Mouse (Mus musculus): ENCODE data around the gene Foxl2.

Foxl2 gene

DNA sequence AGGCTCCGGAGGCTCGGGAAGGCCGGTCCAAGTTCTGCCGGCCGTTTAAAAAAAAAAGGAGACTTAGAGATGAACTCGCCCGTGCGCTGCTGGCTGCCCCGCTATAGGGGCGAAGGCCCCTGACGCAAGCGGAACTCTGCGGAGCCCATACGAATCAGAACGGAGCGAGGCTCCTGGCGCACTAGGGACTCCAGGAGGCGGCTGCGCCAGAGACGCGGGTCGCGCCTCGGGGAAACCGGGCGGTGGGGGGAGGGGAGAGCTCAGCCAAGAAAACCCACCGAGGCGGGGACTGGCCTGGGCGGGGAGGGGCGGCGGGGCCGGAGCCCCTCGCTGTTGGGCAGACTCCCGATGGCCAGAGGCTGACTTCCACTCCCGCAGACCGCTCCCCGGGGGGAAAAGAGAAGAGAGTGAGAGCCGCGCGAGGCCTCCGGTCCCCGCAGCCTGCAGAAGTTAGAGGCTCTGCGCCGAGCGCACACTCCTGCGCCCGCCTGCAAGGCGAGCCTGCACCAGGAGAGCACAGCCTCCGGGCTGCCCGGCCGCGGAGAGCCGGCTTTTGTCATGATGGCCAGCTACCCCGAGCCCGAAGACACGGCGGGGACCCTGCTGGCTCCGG is at the start of gene Foxl2:
Gene Foxl2, plus strand, starts transcription at position 186 of the 613 bp plus-strand sequence.
- no peak for DNase-seq

DNA sequence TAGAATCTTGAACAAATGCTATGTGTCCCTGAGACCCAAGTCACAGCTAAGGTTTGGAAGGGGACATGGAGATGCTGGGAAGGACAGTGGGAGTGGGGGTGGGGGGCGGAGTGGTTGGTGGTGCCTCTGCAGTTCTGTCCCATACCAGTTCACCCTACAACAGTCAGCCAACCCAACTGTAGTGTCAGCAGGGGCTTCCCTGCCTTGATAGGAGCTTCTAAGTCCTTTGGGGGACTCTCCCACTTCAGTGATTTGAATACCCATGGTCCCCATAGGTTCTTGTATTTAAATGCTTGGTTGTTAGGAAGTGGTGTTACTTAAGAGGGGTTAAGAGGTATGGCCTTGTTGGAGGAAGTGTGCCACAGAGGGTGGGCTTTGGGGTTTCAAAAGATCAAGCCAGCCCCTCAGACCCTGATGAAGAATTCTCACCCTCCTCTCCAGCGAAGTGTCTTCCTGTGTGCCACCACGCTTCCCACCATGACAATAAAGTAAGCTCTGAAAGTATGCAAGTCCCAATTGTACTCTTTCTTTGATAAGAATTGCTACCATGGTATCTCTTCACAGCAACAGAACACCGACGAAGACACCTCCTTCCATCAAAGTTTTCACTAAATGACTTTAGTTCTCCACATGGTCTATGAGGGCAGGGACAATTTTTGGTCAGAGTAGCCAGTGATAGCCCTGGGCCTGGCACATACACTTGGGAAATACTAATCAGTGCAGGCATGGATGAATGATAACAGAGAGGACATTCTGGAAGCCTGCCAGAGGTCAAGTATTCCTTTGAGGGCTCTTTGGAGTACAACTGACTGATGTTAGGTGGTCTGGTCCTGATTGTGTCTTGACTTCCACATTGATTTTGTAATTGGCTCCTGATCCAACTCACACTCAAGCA is 34.2 kb upstream of the Foxl2 start:
- DNase-seq, result no peak

DNA sequence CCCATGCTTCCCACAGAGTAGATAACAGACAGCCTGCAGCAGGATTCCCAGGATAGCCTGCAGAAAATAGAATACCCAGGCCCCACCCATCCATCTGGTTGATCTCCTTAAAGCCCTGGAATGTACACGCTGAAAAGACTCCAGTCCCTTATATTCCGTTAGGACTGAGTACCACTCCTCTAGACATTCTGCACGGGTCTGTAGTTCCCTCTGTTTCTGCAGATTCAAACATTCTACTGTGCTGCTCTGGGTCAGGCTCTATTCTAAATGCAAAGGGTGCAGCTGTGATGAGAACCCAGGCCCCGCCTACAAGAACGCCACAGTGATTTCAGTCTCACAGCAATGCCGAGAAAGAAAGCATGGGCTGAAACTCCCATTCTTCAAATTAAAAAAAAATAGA is 32.0 kb upstream of the Foxl2 start:
- DNase-seq, result no peak

DNA sequence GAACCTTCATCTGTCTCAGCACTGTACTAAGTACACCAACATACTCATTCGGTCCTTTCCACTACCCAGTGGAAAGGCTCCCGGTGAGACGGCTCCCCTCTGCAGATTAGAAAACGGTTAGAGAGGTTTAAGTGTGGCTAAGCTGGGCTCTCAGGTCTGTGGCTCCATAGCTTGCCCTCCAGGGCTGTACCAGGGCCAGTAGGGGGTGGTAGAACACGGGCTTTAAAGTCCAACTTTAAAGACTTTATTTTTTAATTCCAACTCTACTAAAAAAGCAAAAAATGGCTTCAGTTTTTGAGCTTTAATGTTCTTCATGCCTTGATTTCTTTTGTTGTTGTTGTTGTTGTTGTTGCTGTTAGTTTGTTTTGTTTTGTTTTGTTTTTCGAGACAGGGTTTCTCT is 30.9 kb upstream of the Foxl2 start:
- no peak for DNase-seq

DNA sequence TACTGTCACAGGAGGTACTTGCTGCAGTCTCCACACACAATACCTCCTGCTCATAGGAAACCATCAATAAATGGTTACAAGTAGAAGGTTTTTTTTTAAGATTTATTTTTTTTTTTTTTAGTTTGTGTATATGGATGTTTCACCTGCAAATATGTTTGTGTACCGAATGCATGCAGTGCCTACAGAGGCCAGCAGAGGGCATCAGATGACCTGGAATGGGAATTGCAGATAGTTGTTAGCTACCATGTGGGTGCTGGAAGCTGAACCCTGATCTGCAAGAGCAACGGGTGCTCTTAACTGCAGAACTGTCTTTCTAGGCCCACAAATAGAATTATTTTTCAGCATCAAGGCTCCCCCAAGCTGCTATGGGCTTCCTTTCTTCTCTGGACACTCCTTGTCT is 25.6 kb upstream of the Foxl2 start:
- DNase-seq, result no peak

DNA sequence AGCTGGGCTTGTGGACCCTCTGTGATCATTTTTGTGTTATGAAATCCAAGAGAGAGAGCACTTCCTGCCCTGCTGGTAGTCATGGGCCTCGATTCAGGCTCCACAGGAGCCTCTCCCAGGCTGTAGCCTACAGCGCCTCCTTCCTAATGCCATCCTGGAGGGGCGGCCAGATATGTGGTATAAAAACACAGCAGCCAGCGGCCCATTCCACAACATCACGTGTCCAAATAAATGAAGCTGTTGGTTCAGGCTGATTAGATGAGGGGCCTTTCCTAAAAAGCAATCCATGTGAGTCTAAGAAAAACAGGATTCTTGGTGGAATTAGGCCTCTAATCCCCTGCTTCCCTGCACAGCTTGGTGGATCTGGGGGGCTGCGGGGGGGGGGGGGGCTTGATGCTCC is 22.2 kb upstream of the Foxl2 start:
- no peak for DNase-seq

DNA sequence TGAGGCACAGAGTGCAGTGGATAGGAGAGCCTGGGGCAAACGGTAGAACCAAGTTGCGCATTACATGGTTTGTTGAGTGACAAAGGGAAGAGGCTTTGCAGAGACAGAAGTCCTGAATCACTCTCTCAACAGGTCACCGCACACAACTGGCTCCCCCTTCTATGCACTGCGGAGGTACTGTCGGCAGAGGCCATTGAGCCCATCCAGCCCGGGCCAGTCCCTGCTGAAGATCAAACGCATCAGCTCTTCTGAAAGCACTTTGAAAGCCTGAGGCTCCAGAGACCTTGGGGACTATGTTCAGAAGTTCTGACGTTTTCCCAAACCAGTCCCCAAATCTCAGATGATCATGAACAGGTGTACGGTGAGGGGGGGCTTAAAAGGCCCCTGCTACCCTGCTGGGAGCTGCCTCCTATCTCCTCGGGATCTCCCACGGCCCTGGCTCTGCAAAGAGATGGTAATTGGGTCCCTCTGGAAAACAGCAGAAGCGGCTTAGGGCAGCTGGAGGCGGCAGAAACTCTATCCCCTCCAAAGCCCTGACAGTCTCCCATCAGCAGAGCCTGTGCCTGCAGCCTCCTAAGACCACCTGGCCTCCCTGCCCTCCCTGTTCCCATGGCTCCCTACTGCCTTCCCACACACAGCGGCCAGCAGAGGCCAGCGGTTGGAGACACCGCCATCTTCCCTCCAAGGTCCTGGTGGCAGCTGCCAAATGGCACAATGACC is 19.7 kb upstream of the Foxl2 start:
- no peak for DNase-seq

DNA sequence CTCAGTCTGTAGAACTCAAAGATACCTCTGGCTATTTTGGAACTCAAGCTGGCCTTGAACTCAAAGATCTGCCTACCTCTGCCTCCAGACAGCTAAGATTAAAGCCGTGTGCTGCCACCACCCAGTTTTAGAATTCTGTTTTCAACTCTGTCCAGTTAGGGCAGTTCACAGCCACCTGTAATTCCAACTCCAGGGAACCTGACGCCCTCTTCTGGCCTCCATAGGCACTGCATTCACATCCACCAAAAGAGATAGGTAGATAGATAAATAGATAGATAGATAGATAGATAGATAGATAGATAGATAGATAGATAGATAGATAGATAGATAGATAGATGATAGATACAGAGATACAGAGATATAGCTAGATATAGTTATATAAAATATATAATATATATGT is 15.8 kb upstream of the Foxl2 start:
- DNase-seq, result no peak

DNA sequence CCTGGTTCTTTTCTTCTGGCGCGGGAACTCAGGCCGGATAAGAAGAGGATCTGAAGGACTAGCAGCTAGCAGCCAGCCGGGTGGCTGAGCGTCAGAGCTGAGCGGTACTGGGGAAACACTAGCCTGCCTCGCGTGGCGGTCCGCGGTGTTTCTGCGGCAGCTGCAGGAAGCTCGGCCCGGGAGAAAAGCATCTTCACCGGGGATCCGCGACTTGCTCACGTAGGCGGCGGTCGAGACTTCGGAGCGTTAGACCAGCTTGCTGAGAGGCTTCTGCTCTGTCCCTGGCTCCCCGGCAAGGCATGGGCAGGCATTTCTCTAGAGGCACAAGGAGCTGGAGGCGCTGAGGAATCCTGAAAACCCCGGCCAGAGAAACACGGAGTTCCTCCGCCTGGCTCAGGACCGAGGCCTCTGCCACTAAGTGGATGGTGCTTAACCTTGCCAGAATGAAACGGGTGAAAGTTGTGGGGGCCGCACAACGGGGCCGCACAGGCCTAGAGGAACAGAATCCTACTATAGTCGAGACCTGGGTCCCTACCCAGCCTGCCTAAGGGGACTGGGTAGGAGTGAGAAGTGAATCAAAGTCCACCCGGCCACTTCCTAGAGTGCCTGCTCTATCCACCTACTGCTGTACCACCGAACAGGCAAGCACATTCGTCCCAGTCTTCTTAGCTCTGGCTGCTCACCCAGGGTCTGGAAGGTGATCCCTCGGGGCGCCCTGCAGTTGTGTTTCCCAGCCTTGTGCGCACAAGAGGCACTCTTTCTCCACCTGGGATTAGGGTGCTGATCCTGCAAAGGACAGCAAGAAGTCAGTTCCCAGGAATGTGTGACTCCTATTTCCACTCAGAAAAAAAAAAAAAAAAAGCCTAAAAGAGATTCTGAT is 2.7 kb upstream of the Foxl2 start:
- no peak for DNase-seq

DNA sequence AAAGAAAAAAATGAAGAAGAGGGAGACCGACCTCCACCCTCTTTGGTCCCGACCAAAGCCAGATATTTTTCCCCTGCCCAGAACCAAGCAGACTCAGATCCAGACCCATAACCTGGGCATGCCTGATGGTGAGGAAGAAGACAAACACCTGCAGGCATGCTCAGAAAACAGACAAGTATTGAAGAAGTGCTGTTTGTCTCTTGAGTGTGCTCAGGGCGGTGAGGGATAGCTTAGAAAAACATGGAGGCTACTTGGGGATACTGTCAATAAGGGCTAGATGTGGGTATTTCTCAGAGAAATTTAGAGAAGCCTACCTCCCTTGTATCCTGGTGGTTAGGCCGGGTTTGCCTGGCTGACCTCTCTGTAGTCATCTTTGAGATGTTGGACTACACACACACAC is 1.8 kb upstream of the Foxl2 start:
- no peak for DNase-seq

DNA sequence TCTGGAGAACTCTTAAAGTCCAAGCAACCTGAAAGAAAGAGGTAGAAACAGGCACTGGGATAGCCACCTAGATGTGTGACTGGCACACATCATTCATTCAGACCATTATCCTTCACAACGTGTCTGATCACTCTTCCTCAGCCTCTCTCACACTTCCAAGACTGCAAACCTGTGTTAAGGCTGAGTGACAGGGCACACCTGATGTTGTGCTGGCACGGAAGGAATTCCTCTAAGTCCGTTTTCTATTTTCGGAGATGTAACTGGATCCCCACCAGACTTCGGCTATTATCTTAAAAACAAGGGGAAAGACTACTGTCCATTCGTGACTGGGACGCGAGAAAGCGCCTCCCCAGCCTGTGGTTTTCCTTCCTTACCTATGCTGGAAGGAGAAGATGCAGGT is 1.3 kb upstream of the Foxl2 start:
- no peak for DNase-seq

DNA sequence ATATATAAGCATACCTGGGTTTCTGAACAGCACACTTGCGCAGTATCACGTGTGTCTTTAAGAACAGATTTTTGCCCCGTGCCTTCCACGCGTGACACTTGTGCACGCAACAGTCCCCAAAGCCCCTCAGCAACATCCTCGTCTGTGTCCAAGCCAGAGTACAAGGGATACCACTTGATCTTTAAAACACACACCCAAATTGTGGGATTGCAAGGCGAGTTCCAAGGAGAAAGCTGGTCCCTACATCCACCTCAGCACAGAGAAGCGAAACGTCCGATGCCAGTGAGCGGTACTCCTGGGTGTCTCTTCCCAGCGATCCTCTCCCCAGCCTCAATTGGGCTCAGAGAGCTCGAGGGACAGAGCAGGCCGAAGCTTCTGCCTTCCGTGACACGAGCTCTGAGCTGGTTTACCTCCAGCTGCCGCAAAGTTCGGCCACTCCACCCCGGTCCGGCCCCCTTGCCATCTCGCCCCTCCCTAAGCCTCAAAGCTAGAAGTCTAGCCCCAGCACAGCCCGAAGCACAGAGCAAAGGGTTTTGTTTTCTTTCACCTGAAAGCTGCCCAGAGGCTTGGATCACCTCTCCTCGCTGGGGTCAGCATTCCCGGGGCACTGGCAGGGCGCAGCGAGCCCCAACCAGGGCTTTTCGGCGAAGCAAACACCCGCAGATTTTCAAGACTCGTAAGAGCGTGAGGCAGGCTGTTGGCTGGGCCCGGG is 541 bp upstream of the Foxl2 start:
- DNase-seq, result no peak

DNA sequence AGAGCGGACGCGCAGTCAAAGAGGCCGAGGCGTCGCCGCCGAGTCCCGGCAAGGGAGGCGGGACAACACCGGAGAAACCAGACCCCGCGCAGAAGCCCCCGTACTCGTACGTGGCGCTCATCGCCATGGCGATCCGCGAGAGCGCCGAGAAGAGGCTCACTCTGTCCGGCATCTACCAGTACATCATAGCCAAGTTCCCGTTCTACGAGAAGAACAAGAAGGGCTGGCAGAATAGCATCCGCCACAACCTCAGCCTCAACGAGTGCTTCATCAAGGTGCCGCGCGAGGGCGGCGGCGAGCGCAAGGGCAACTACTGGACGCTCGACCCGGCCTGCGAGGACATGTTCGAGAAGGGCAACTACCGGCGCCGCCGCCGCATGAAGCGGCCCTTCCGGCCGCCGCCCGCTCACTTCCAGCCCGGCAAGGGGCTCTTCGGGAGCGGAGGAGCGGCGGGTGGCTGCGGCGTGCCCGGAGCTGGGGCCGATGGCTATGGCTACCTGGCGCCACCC is 682 bp downstream of the Foxl2 start:
- no peak for DNase-seq

DNA sequence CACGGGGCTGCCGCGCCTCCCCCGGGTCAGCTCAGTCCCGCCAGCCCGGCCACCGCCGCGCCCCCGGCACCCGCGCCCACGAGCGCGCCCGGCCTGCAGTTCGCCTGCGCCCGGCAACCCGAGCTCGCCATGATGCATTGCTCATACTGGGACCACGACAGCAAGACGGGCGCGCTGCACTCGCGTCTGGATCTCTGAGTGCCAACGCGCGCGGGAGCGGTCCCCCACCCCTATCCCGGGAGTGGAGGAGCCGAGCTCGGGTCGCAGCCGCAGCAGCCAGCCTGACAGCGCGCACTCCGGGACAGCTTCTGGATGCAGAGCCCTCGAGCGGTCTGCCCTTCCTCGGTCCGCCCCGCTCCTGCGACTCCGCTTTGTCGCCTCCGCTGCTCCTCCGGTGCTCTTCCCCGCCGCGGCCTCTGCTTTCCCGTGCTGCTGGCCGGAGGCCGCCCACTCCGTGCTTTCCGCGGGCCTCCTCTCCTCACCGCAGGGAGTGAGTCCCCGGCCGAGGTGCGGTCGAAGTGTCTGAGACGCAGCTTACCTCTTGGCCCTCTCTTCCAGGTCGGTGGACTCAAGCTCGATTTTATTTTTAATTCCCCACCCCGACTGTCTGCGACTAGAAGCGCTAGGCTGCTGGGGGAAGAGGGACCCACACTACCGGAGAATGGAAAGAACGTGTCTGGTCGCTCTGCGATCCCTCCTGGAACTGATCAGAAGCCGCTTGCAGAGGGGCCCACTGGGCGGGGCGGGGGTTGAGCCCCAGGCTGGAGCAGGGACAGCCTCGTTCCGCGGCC is 1.7 kb downstream of the Foxl2 start:
- DNase-seq, result no peak

DNA sequence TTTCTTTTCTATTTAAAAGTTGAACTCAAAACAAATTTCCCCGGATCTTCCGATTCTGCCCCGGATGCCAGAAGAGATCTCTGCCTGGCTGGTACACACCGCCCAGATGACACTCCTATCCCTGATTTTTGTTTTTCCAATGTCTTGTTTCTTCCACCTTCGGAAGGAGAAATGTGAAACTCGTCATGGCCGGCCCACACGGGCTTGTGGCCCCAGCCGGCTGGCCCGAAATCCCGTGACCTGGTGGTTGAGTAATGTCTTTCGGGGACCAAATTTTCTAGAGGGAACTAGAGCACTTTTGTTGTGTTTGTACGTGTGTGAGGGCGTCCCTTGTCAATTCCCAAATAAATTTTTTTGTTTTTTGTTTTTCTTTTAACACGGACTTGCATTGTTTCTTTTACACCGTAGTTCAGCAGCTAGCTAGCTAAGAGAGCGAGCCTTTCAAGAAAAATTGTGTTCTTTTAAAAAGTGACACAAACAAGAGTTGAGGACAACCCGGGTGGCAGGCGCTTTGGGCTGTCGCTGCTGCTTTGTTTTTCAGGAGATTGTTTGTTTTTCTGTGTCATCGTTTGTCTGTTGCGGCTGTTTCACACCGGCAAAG is 2.8 kb downstream of the Foxl2 start:
- DNase-seq, result no peak

DNA sequence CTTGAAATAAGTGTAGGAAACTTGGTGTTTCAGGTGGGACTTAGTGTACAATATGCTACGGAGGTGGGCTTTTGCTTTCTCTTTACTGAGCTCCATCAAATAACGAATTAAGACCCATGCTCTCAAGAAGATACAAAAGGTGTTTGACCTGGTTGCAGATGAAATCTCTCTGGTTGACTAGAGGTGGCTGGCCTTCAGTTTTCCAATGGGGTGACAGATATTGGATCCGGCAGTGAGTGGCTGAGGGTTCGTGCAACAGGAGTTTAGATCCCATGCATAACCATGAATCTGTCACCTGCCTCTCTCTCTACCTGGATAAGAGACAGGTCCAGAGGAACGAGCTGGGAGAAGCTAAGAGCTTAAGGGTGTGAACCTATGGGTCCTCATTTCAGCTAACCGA is 3.5 kb downstream of the Foxl2 start:
- DNase-seq, result no peak

DNA sequence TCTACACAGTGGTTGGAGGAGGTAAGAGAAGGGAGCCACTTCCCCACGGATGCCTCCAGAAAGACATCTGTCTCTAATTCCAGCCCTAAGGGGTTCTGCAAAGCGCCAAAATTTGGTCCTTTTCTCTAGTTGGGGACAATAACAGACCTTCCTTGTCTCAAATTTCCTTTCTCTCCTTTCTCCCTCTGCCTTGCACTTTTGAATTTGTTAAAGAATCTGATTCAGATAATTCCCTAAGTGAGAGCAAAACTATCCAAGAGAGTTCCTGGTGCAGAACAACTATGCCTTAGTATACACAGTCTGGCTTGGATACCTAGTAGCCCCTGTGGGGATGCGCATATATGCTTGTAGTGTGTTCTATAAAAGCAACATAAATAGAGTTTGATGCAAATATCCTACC is 4.8 kb downstream of the Foxl2 start:
- DNase-seq, result no peak

DNA sequence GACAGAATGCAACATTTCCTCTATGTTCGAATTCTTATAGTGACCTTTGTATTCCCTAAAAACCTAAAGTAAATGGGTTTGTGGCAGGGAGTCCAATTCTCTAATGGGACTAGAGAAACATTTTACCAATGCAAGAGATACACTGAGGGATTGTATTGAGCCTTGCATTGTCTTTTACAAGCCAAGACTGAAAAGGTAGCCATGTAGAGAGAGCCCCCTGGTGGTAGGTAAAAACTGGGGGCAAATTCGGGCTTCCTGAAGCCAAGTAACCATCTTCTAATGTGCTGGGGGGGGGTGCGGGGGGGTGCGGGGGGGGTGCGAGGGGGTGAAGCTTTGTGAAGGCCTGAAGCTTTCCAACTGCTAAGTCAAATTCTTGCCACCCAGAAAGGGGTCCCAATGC is 5.3 kb downstream of the Foxl2 start:
- DNase-seq, result no peak

DNA sequence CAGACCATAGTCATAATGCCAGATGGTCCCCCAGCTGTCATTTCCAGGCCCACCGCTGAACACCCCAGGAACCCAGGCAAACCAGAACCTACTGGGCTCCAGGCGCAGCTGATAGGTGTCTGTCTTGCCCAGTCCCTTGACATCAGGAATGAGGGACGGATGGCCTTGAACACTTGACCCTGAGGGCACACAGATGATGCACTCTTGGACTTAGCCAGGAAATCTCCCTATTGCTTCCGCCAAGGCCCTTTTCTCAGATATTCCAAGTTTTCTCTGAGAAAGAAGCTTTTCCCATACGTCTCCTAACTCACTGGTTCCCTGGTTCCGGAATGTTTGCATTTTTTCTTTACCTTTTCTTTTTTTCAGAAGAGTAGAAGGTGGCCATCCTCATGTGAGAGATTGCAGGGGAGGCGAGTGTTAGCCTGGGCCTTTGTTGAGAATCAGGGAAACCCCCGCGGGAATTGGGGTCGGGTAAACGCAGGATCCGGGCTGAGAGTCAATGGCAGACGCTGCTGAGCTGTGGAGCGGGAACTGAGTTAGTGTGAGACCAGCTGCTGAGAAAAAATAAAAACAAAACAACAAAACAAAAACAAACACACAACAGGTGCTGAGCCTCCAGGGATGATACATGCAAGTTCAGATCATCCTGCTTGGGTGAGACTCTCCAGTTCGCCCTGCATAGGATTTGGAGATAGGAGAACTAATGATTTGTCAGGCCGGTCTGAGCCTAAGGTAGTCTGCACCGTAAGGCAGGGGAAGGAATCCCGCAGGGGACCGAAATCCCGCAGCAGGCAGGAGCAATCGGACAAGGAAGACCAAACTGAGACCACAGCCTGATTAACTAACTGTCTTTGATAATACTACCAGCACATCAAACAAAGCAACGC is 6.7 kb downstream of the Foxl2 start:
- no peak for DNase-seq

All from cerebellum, adult 11 months (tissue).